Mouse (Mus musculus) ES-E14 (cell line): ENCODE results near the gene Selenov. TPM values are rescaled to one million over a fixed set of nuclear protein-coding genes. Genes with fewer than 3 reads are reported as not detected.
A peak's percentile ranks its signal among the peaks of the same experiment; 100 is the strongest.
"Not testable (repeated sequence)": the region's sequence is repeated elsewhere in the genome, so short reads cannot be mapped to it uniquely, and the experiment has no call there.

Experiments
- DNase-seq: peaks from one replicate; pipeline ENCODE4 v3.0.0-alpha.2; 2013; ENCODE audit warnings: low read depth, low spot score
- H3K27ac ChIP-seq: 2 replicates; pipeline ENCODE4 v1.5.1; 2012; ENCODE audit warnings: low read depth, mild to moderate bottlenecking, low read length, moderate library complexity, mixed read lengths; ENCODE audit not compliant: poor library complexity, insufficient read depth, severe bottlenecking
- H3K36me3 ChIP-seq: 2 replicates; pipeline ENCODE4 v1.6.1; 2012; ENCODE audit warnings: mild to moderate bottlenecking, low read length, moderate library complexity, mixed read lengths; ENCODE audit not compliant: control insufficient read depth, poor library complexity, insufficient read depth, severe bottlenecking
- H3K4me1 ChIP-seq, 2 experiments: fragments of 150-350 bp in 1 of 2; sonication (generic) in 1 of 2; 2 replicates each; pipeline ENCODE4 v1.6.1; 2012; ENCODE audit warnings: low read length in 2 of 2, mild to moderate bottlenecking in 1 of 2, mixed read lengths in 1 of 2; ENCODE audit not compliant: control insufficient read depth in 2 of 2, insufficient read depth in 2 of 2, poor library complexity in 1 of 2
- H3K4me3 ChIP-seq, 2 experiments: fragments of 150-350 bp in 1 of 2; sonication (generic) in 1 of 2; 2 replicates each; pipeline ENCODE4 v1.5.1; 2012; ENCODE audit warnings: low read length in 2 of 2, low read depth in 1 of 2, mild to moderate bottlenecking in 1 of 2, mixed read lengths in 1 of 2; ENCODE audit not compliant: insufficient read depth in 1 of 2, poor library complexity in 1 of 2, severe bottlenecking in 1 of 2
- H3K9ac ChIP-seq: 2 replicates; pipeline ENCODE4 v1.6.1; 2012; ENCODE audit warnings: low read depth, mild to moderate bottlenecking, low read length, mixed read lengths; ENCODE audit not compliant: poor library complexity, insufficient read depth, severe bottlenecking
- H3K9me3 ChIP-seq: fragments of 150-350 bp; sonication (generic); 2 replicates; pipeline ENCODE4 v1.6.1; 2012; ENCODE audit warnings: low read depth, mild to moderate bottlenecking, low read length; ENCODE audit not compliant: control insufficient read depth, insufficient read depth
- CHD2 ChIP-seq: IDR thresholded peaks from 2 replicates; pipeline ENCODE4 v1.6.1; 2014; ENCODE audit warnings: mild to moderate bottlenecking, low read depth, low read length, inconsistent platforms
- HCFC1 ChIP-seq: IDR thresholded peaks from 2 replicates; pipeline ENCODE4 v1.6.1; 2012; ENCODE audit warnings: low read length, inconsistent platforms, borderline replicate concordance; ENCODE audit not compliant: insufficient read depth
- MAFK ChIP-seq: IDR thresholded peaks from 2 replicates; pipeline ENCODE4 v1.6.1; 2014; ENCODE audit warnings: mild to moderate bottlenecking, low read depth, low read length, inconsistent platforms; ENCODE audit not compliant: insufficient read depth
- ZC3H11A ChIP-seq: IDR thresholded peaks from 2 replicates; pipeline ENCODE4 v1.6.1; 2012; ENCODE audit warnings: low read depth, mild to moderate bottlenecking, inconsistent platforms, low read length, borderline replicate concordance
- ZNF384 ChIP-seq: IDR thresholded peaks from 2 replicates; pipeline ENCODE4 v1.6.1; 2012; ENCODE audit warnings: low read depth, low read length, inconsistent platforms
- in situ Hi-C, 2 experiments: fragments of 600-800 bp; cut with MboI; formaldehyde crosslinking; loops; one replicate each; pipeline ENCODE4 v1.15.1; 2025; ENCODE audit warnings: low sequenced_read_pairs in 2 of 2, inconsistent platforms in 1 of 2; ENCODE audit not compliant: unreplicated experiment in 2 of 2
- total RNA-seq: library from RNA; depleted of rRNA; stranded (reverse); fragments of 300-350 nt; gene quantifications from 2 replicates; pipeline ENCODE4 v1.2.3, GENCODE M21; 2012; rRNA removed

The Selenov gene
- total RNA-seq, 1 experiment, result 0.58 TPM

GRCm38 (mm10) chr7:28255476-28255875, 35.5 kb downstream of the Selenov start:
- Histone ChIP-seq H3K9me3 (no peaks in the 10 kb centered on the region), H3K36me3 (no peaks in the 10 kb centered on the region), H3K9ac (no peak overlapping the region), H3K4me1 (0 out of 4 replicates have a peak, but pooled peaks cover 0 to 2% of the 10 kb centered on the region in 2 experiments), H3K27ac (no peak overlapping the region), H3K4me3 (no peak overlapping the region)
- no peak for DNase-seq
- in situ Hi-C loops, result no loop called here
- TF ChIP-seq MAFK (no peak), ZNF384 (no peak), HCFC1 (no peak), ZC3H11A (peak; percentile 75), CHD2 (no peak)

GRCm38 (mm10) chr7:28254591-28254990, 36.4 kb downstream of the Selenov start:
- TF ChIP-seq MAFK (no peak), ZC3H11A (no peak), CHD2 (no peak), ZNF384 (no peak), HCFC1 (no peak)
- in situ Hi-C loops, result no loop called here
- 0 out of 4 replicates have a peak, but pooled peaks cover 0 to 2% of the 10 kb centered on the region in 2 experiments for H3K4me1 ChIP-seq
- H3K27ac ChIP-seq, result no peak overlapping the region
- no peak for DNase-seq
- no peaks in the 10 kb centered on the region for H3K36me3 ChIP-seq
- H3K9me3 ChIP-seq, result no peaks in the 10 kb centered on the region
- no peak overlapping the region for H3K9ac ChIP-seq
- H3K4me3 ChIP-seq, result no peak overlapping the region

GRCm38 (mm10) chr7:28251976-28252375, 39.0 kb downstream of the Selenov start:
- DNase-seq, result no peak
- in situ Hi-C loops, result no loop called here

GRCm38 (mm10) chr7:28248957-28249356, 42.0 kb downstream of the Selenov start:
- Histone ChIP-seq H3K36me3 (no peaks in the 10 kb centered on the region), H3K4me3 (no peak overlapping the region), H3K4me1 (0 out of 4 replicates have a peak, but pooled peaks cover 0 to 2% of the 10 kb centered on the region in 2 experiments), H3K27ac (no peak overlapping the region), H3K9me3 (no peaks in the 10 kb centered on the region), H3K9ac (no peak overlapping the region)
- DNase-seq, result no peak
- TF ChIP-seq ZNF384 (no peak), CHD2 (no peak), ZC3H11A (no peak), MAFK (no peak), HCFC1 (no peak)
- in situ Hi-C loops, result no loop called here

More at GRCm38 (mm10) chr7:28251976-28252375, 39.0 kb downstream of the Selenov start:
- H3K4me1 ChIP-seq, result 0 out of 4 replicates have a peak, but pooled peaks cover 0 to 2% of the 10 kb centered on the region in 2 experiments
- H3K27ac ChIP-seq, result no peak overlapping the region
- H3K36me3 ChIP-seq, result no peaks in the 10 kb centered on the region
- H3K9me3 ChIP-seq, result no peaks in the 10 kb centered on the region
- no peak overlapping the region for H3K9ac ChIP-seq
- no peak for TF ChIP-seq ZC3H11A
- no peak for TF ChIP-seq CHD2
- TF ChIP-seq MAFK, result no peak
- no peak for TF ChIP-seq ZNF384
- H3K4me3 ChIP-seq, result no peak overlapping the region

- H3K9ac ChIP-seq, H3K4me1 ChIP-seq, in situ Hi-C loops, DNase-seq, H3K27ac ChIP-seq, H3K9me3 ChIP-seq, H3K4me3 ChIP-seq, H3K36me3 ChIP-seq: not testable (repeated sequence)
Observed at GRCm38 (mm10) chr7:28243943-28244342, 47.0 kb downstream of the Selenov start.

Other genes starting within 250 kb of the Selenov start
- 211 and 287 TPM in 2 replicates for gene Psmc4, start 241.1 kb downstream of the Selenov start, total RNA-seq
- gene Fcgbp, start 219.9 kb downstream of the Selenov start, total RNA-seq, result 0.85 and 1.2 TPM in 2 replicates
- gene 9530053A07Rik, start 161.7 kb downstream of the Selenov start, total RNA-seq, result 0.85 and 1.4 TPM in 2 replicates
- gene Fbl, start 121.5 kb downstream of the Selenov start, total RNA-seq, result 150 and 189 TPM in 2 replicates
- 3.9 and 6.3 TPM in 2 replicates for gene Dyrk1b, start 111.7 kb downstream of the Selenov start, total RNA-seq
- gene Eid2, start 23.3 kb downstream of the Selenov start, total RNA-seq, result 15.3 and 18.5 TPM in 2 replicates
- 4.3 and 4.6 TPM in 2 replicates for gene Eid2b, start 13.4 kb downstream of the Selenov start, total RNA-seq
- 4.1 and 17.4 TPM in 2 replicates for gene Dll3, start 11.1 kb upstream of the Selenov start, total RNA-seq
- gene Timm50, start 20.9 kb upstream of the Selenov start, total RNA-seq, result 124 and 159 TPM in 2 replicates
- gene Supt5, start 47.6 kb upstream of the Selenov start, total RNA-seq, result 83.7 and 87.8 TPM in 2 replicates
- gene Rps16, start 59.5 kb upstream of the Selenov start, total RNA-seq, result 1,678 and 1,740 TPM in 2 replicates
- 15.0 TPM in 2 replicates for gene Plekhg2, start 81.4 kb upstream of the Selenov start, total RNA-seq
- gene Zfp36, start 89.1 kb upstream of the Selenov start, total RNA-seq, result 3.9 and 5.0 TPM in 2 replicates
- gene Med29, start 101.5 kb upstream of the Selenov start, total RNA-seq, result 34.8 and 50.8 TPM in 2 replicates
- 74.5 and 83.9 TPM in 2 replicates for gene Paf1, start 101.8 kb upstream of the Selenov start, total RNA-seq
- 12.7 and 17.2 TPM in 2 replicates for gene Gmfg, start 146.3 kb upstream of the Selenov start, total RNA-seq
- 17.1 and 32.6 TPM in 2 replicates for gene Lrfn1, start 160.8 kb upstream of the Selenov start, total RNA-seq
- gene Ifnl2, start 219.3 kb upstream of the Selenov start, total RNA-seq, result not detected in 2 replicates
- gene Ifnl3, start 231.7 kb upstream of the Selenov start, total RNA-seq, result not detected in 2 replicates
- gene Sycn, start 249.7 kb upstream of the Selenov start, total RNA-seq, result not detected in 2 replicates